Mouse (Mus musculus) bone marrow macrophage, adult 2 months (primary cell): Measurements from ENCODE around the gene Tpsb2. TPM values are rescaled to one million over a fixed set of nuclear protein-coding genes. Genes with fewer than 3 reads are reported as not detected.

Experiments
- H3K27ac ChIP-seq: 2 replicates; pipeline ENCODE4 v1.5.1; 2012; ENCODE audit warnings: low read depth, low read length; ENCODE audit not compliant: insufficient read depth
- H3K4me1 ChIP-seq: 2 replicates; pipeline ENCODE4 v1.6.1; 2012; ENCODE audit warnings: low read length; ENCODE audit not compliant: control insufficient read depth, insufficient read depth
- H3K4me3 ChIP-seq: 2 replicates; pipeline ENCODE4 v1.5.1; 2012; ENCODE audit warnings: mild to moderate bottlenecking, low read length, moderate library complexity; ENCODE audit not compliant: insufficient read depth
- CTCF ChIP-seq: IDR thresholded peaks from 2 replicates; pipeline ENCODE4 v1.5.1; 2012; ENCODE audit warnings: low read depth, mild to moderate bottlenecking, low read length, moderate library complexity
- POLR2A ChIP-seq: IDR thresholded peaks from 2 replicates; pipeline ENCODE4 v1.6.1; 2012; ENCODE audit warnings: mild to moderate bottlenecking, low read depth, low read length, borderline replicate concordance
- polyA plus RNA-seq: library from polyadenylated mRNA; stranded (reverse); fragments of >200 nt; gene quantifications from 2 replicates; pipeline ENCODE4 v1.2.4, GENCODE M21; 2012; ENCODE audit not compliant: missing spikeins, insufficient read depth, insufficient read length

The Tpsb2 gene
- polyA plus RNA-seq, 1 experiment = not detected

GRCm38 (mm10) chr17:25363726-25364125 lies 2.4 kb upstream of the Tpsb2 start:
- no peaks in the 10 kb centered on the region for H3K4me1 ChIP-seq
- no peak overlapping the region for H3K27ac ChIP-seq
- H3K4me3 ChIP-seq = no peak overlapping the region
- TF ChIP-seq POLR2A = no peak
- TF ChIP-seq CTCF = peak; percentile 76

- H3K27ac ChIP-seq = no peak within 1 kb of the TSS
- no peak within 1 kb of the TSS for H3K4me3 ChIP-seq
- TF ChIP-seq POLR2A (no peak), CTCF (no peak)
- no peaks in the 10 kb centered on the region for H3K4me1 ChIP-seq
Measured at GRCm38 (mm10) chr17:25368973-25369372, 2.9 kb downstream of the Tpsb2 start, which contains the start of gene Tpsg1. Gene Tpsg1 (plus strand): TSS chr17:25369273.

- no peaks in the 10 kb centered on the region for H3K4me1 ChIP-seq
- no peak for TF ChIP-seq CTCF
- no peak for TF ChIP-seq POLR2A
- H3K27ac ChIP-seq = no peak overlapping the region
- no peak overlapping the region for H3K4me3 ChIP-seq
Measured at GRCm38 (mm10) chr17:25372491-25372890, 6.4 kb downstream of the Tpsb2 start.

GRCm38 (mm10) chr17:25374011-25374410 lies 7.9 kb downstream of the Tpsb2 start:
- H3K27ac ChIP-seq = no peak overlapping the region
- no peak overlapping the region for H3K4me3 ChIP-seq
- no peak for TF ChIP-seq POLR2A
- TF ChIP-seq CTCF = no peak
- H3K4me1 ChIP-seq = no peaks in the 10 kb centered on the region

- Histone ChIP-seq H3K4me3 (no peak overlapping the region), H3K4me1 (no peaks in the 10 kb centered on the region), H3K27ac (no peak overlapping the region)
- no peak for TF ChIP-seq CTCF
- no peak for TF ChIP-seq POLR2A
Measured at GRCm38 (mm10) chr17:25394526-25394925, 28.4 kb downstream of the Tpsb2 start.

- Histone ChIP-seq H3K4me1 (no peaks in the 10 kb centered on the region), H3K4me3 (no peak overlapping the region), H3K27ac (no peak overlapping the region)
- TF ChIP-seq CTCF (peak; percentile 90), POLR2A (no peak)
Measured at GRCm38 (mm10) chr17:25397804-25398519, 31.9 kb downstream of the Tpsb2 start.

GRCm38 (mm10) chr17:25398520-25398838 lies 32.4 kb downstream of the Tpsb2 start:
- Histone ChIP-seq H3K4me3 (no peak overlapping the region), H3K27ac (no peak overlapping the region), H3K4me1 (no peaks in the 10 kb centered on the region)
- TF ChIP-seq POLR2A = no peak
- no peak for TF ChIP-seq CTCF

- TF ChIP-seq POLR2A (no peak), CTCF (no peak)
- Histone ChIP-seq H3K4me1 (no peaks in the 10 kb centered on the region), H3K4me3 (no peak overlapping the region)
Measured at GRCm38 (mm10) chr17:25400443-25400842, 34.3 kb downstream of the Tpsb2 start.

GRCm38 (mm10) chr17:25401491-25401890 lies 35.4 kb downstream of the Tpsb2 start:
- no peak for TF ChIP-seq CTCF
- TF ChIP-seq POLR2A = no peak
- Histone ChIP-seq H3K4me1 (no peaks in the 10 kb centered on the region), H3K4me3 (no peak overlapping the region), H3K27ac (no peak overlapping the region)

More at GRCm38 (mm10) chr17:25400443-25400842, 34.3 kb downstream of the Tpsb2 start:
- no peak overlapping the region for H3K27ac ChIP-seq

GRCm38 (mm10) chr17:25402224-25402623 lies 36.1 kb downstream of the Tpsb2 start:
- TF ChIP-seq POLR2A = no peak
- TF ChIP-seq CTCF = no peak
- H3K4me1 ChIP-seq = no peaks in the 10 kb centered on the region
- no peak overlapping the region for H3K27ac ChIP-seq
- H3K4me3 ChIP-seq = no peak overlapping the region
